Mouse (Mus musculus) MEL (cell line): ENCODE data around the gene Gtf2i. TPM values are rescaled to one million over a fixed set of nuclear protein-coding genes. Genes with fewer than 3 reads are reported as not detected.

Source experiments
- DNase-seq: peaks from one replicate; pipeline ENCODE4 v3.0.0; 2011; ENCODE audit warnings: low read depth, low spot score
- H3K27ac ChIP-seq: 2 replicates; pipeline ENCODE4 v1.5.1; 2012; ENCODE audit warnings: low read depth, mild to moderate bottlenecking, control low read depth, low read length, moderate library complexity; ENCODE audit not compliant: control insufficient read depth
- H3K27me3 ChIP-seq, 2 experiments: fragments of 150-350 bp in 1 of 2; sonication (generic) in 1 of 2; 2 replicates each; pipeline ENCODE4 v1.6.1; 2012; ENCODE audit warnings: low read length in 2 of 2, mild to moderate bottlenecking in 2 of 2, improper control_type of control experiment in 1 of 2, moderate library complexity in 1 of 2; ENCODE audit not compliant: insufficient read depth in 2 of 2, control insufficient read depth in 1 of 2
- H3K36me3 ChIP-seq, 2 experiments: 2 replicates each; pipeline ENCODE4 v1.6.1; 2012 to 2014; ENCODE audit warnings: low read length in 2 of 2, improper control_type of control experiment in 1 of 2, inconsistent platforms in 1 of 2, mild to moderate bottlenecking in 1 of 2; ENCODE audit not compliant: insufficient read depth in 2 of 2, control insufficient read depth in 1 of 2
- H3K4me1 ChIP-seq, 2 experiments: fragments of 150-350 bp in 1 of 2; sonication (generic) in 1 of 2; 2 replicates each; pipeline ENCODE4 v1.6.1; 2012; ENCODE audit warnings: low read length in 2 of 2, improper control_type of control experiment in 1 of 2, mild to moderate bottlenecking in 1 of 2; ENCODE audit not compliant: insufficient read depth in 2 of 2, control insufficient read depth in 1 of 2
- H3K4me3 ChIP-seq, 2 experiments: fragments of 150-350 bp in 1 of 2; sonication (generic) in 1 of 2; 2 replicates each; pipeline ENCODE4 v1.5.1; 2012; ENCODE audit warnings: low read depth in 2 of 2, low read length in 2 of 2, mild to moderate bottlenecking in 2 of 2, moderate library complexity in 2 of 2, control low read depth in 1 of 2, improper control_type of control experiment in 1 of 2; ENCODE audit not compliant: control insufficient read depth in 1 of 2, insufficient read depth in 1 of 2
- H3K79me2 ChIP-seq: 2 replicates; pipeline ENCODE4 v1.6.1; 2012; ENCODE audit warnings: mild to moderate bottlenecking, low read length, moderate library complexity; ENCODE audit not compliant: control insufficient read depth, poor library complexity, insufficient read depth
- H3K9ac ChIP-seq: 2 replicates; pipeline ENCODE4 v1.6.1; 2012; ENCODE audit warnings: low read depth, mild to moderate bottlenecking, control low read depth, low read length, moderate library complexity; ENCODE audit not compliant: control insufficient read depth, poor library complexity, severe bottlenecking
- H3K9me3 ChIP-seq: fragments of 150-350 bp; sonication (generic); replicated peaks from 2 replicates; pipeline ENCODE4 v1.6.1; 2012; ENCODE audit warnings: mild to moderate bottlenecking, low read length, improper control_type of control experiment, moderate library complexity; ENCODE audit not compliant: insufficient read depth
- BHLHE40 ChIP-seq: IDR thresholded peaks from 2 replicates; pipeline ENCODE4 v1.6.1; 2012; ENCODE audit warnings: low read depth, mild to moderate bottlenecking, inconsistent platforms, low read length, improper control_type of control experiment, borderline replicate concordance
- CHD1 ChIP-seq: IDR thresholded peaks from 2 replicates; pipeline ENCODE4 v1.6.1; 2012; ENCODE audit warnings: low read depth, mild to moderate bottlenecking, inconsistent platforms, low read length, improper control_type of control experiment
- CHD2 ChIP-seq: IDR thresholded peaks from 2 replicates; pipeline ENCODE4 v1.6.1; 2011; ENCODE audit warnings: low read length, improper control_type of control experiment
- E2F4 ChIP-seq: IDR thresholded peaks from 2 replicates; pipeline ENCODE4 v1.6.1; 2011; ENCODE audit warnings: low read depth, low read length, improper control_type of control experiment, borderline replicate concordance
- GABPA ChIP-seq: IDR thresholded peaks from 2 replicates; pipeline ENCODE4 v1.6.1; 2012; ENCODE audit warnings: low read depth, mild to moderate bottlenecking, inconsistent platforms, low read length, improper control_type of control experiment, moderate library complexity
- MAX ChIP-seq: IDR thresholded peaks from 2 replicates; pipeline ENCODE4 v1.6.1; 2011; ENCODE audit warnings: low read length, improper control_type of control experiment
- MEF2A ChIP-seq: IDR thresholded peaks from 2 replicates; pipeline ENCODE4 v1.6.1; 2014; ENCODE audit warnings: low read depth, mild to moderate bottlenecking, inconsistent platforms, low read length, improper control_type of control experiment; ENCODE audit not compliant: poor library complexity, insufficient replicate concordance, severe bottlenecking; ENCODE audit errors: extremely low read depth
- MYB ChIP-seq: IDR thresholded peaks from 2 replicates; pipeline ENCODE4 v1.6.1; 2011; ENCODE audit warnings: mild to moderate bottlenecking, low read depth, low read length, improper control_type of control experiment
- MYC ChIP-seq: IDR thresholded peaks from 2 replicates; pipeline ENCODE4 v1.6.1; 2011; ENCODE audit warnings: low read depth, mild to moderate bottlenecking, low read length, improper control_type of control experiment, moderate library complexity
- NELFE ChIP-seq: IDR thresholded peaks from 2 replicates; pipeline ENCODE4 v1.6.1; 2011; ENCODE audit warnings: low read depth, low read length, improper control_type of control experiment
- POLR2AphosphoS5 ChIP-seq: IDR thresholded peaks from 2 replicates; pipeline ENCODE4 v1.6.1; 2012; ENCODE audit warnings: low read depth, borderline replicate concordance, mild to moderate bottlenecking, inconsistent platforms, low read length, moderate library complexity, mixed read lengths
- SIN3A ChIP-seq: IDR thresholded peaks from 2 replicates; pipeline ENCODE4 v1.6.1; 2012; ENCODE audit warnings: low read length, improper control_type of control experiment, inconsistent platforms
- SMC3 ChIP-seq: IDR thresholded peaks from 2 replicates; pipeline ENCODE4 v1.6.1; 2011; ENCODE audit warnings: low read depth, low read length, improper control_type of control experiment
- TAL1 ChIP-seq: IDR thresholded peaks from 2 replicates; pipeline ENCODE4 v1.6.1; 2012; ENCODE audit warnings: mild to moderate bottlenecking, inconsistent platforms, low read length, moderate library complexity, mixed read lengths
- USF1 ChIP-seq: IDR thresholded peaks from 2 replicates; pipeline ENCODE4 v1.6.1; 2014; ENCODE audit warnings: low read depth, mild to moderate bottlenecking, inconsistent platforms, low read length, improper control_type of control experiment, moderate library complexity
- ZMIZ1 ChIP-seq: IDR thresholded peaks from 2 replicates; pipeline ENCODE4 v1.6.1; 2012; ENCODE audit warnings: low read depth, mild to moderate bottlenecking, inconsistent platforms, low read length, improper control_type of control experiment, moderate library complexity
- ZNF384 ChIP-seq: IDR thresholded peaks from 2 replicates; pipeline ENCODE4 v1.6.1; 2012; ENCODE audit warnings: low read depth, mild to moderate bottlenecking, inconsistent platforms, low read length, improper control_type of control experiment
- polyA plus RNA-seq, 2 experiments: library from polyadenylated mRNA; stranded (reverse) in 1 of 2; unstranded in 1 of 2; fragments of >175 nt in 1 of 2; fragments of >200 nt in 1 of 2; gene quantifications; 2 replicates each; pipeline versions ENCODE4 v1.2.1 to v1.2.4; 2012; ENCODE audit warnings: low replicate concordance in 2 of 2, low read depth in 1 of 2; ENCODE audit not compliant: insufficient read length in 2 of 2, insufficient read depth in 1 of 2, missing spikeins in 1 of 2
- total RNA-seq: library from RNA; depleted of rRNA; stranded (reverse); fragments of 300-350 nt; gene quantifications from 2 replicates; pipeline ENCODE4 v1.2.3, GENCODE M21; 2012

The Gtf2i gene
- total and polyA plus RNA-seq, 3 experiments: 46.7 to 151 (median 128) TPM

DNA sequence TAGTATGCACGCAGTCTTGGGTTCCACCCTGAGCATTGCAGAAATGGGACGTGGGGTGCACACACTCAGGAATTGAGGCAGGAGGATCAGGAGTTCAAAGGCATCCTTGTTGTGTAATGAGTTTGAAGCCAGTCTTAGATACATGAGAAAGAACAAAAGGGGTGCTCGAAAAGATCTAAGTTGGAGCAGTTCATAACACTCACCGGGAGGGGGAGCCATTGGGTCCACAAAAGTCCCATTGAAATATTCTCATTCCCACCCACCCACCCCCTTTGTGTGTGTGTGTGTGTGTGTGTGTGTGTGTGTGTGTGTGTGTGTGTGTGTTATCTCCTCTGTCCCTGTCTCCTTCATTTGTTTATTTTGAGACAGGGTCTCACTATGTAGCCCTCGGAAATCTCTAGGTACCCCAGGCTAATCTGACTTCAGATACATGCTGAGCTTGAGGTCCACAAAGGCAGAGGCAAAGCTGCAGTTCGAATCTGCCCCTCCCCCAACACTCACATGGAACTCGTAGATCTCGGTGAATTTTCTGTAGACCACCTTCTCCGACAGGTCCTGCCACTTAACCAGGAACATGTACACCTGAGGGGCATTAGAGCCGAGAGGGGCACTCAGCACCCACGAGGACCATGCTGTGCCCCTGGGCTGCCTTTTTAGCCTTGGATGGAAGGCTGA is 86.8 kb downstream of the Gtf2i start (continued):
- TF ChIP-seq CHD1 (no peak), MAX (no peak)

- no peaks in the 10 kb centered on the region for H3K27me3 ChIP-seq
- H3K4me3 ChIP-seq: no peak overlapping the region
- DNase-seq: no peak
- TF ChIP-seq BHLHE40 (no peak), POLR2AphosphoS5 (no peak), MYC (no peak), MEF2A (no peak), E2F4 (no peak), NELFE (no peak), ZNF384 (no peak), USF1 (no peak)
- H3K4me1 ChIP-seq: peaks cover under 1 to 13% of the 10 kb centered on the region in 2 experiments; a peak in 2 of 4 replicates
- H3K36me3 ChIP-seq: no peaks in the 10 kb centered on the region; a peak in 1 of 4 replicates
- H3K79me2 ChIP-seq: no peaks in the 10 kb centered on the region; the same call in 1 of the 2 replicates
- H3K27ac ChIP-seq: no peak overlapping the region
- H3K9ac ChIP-seq: no peak overlapping the region
- no peaks in the 10 kb centered on the region for H3K9me3 ChIP-seq
Measured at GRCm38 (mm10) chr5:134226946-134227345, 87.6 kb downstream of the Gtf2i start.

DNA sequence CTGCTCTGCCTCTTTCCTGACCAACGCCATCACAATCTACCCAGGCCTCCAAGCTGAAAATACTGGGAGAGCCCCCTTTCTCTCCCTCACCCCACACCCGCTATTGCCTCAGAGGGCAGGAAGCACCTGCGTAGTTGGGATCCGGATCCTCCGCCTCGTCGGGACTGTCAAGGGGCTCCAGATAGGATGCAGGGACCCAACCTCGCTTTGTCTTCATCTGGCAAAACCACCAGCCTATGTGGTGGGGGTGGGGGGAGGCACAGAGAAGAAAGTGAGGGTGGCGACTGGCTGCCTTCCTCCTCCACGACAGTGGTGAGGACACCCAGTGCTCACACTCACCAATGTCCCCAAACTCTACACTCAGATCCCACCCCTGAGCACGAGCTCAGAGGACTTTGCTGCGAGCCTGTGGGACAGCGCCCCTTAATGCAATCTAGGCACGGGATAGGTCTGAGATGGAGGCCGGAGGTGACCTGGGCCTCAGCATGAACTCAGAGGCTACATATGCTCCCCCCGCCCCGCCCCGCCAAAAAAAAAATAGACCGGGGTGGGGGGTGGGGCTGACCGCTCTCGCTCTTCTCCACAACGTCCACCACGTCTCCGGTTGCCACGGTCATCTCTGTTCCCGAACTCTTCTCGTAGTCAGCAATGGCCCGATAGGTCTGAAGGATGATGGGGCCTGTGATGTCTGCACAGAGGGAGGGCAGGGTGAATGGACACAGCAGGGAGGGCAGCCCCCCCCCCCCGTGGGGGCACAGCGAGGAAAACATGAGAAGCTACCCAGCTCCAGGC is 89.3 kb downstream of the Gtf2i start:
- H3K4me1 ChIP-seq: peaks cover 0 to 6% of the 10 kb centered on the region in 2 experiments; a peak in 1 of 4 replicates
- H3K9ac ChIP-seq: no peak overlapping the region
- no peaks in the 10 kb centered on the region for H3K36me3 ChIP-seq
- H3K9me3 ChIP-seq: no peaks in the 10 kb centered on the region
- no peak overlapping the region for H3K27ac ChIP-seq
- no peak for TF ChIP-seq SIN3A
- no peak for TF ChIP-seq MYB
- TF ChIP-seq E2F4: no peak
- TF ChIP-seq BHLHE40: no peak
- no peak for TF ChIP-seq GABPA
- TF ChIP-seq CHD2: no peak
- TF ChIP-seq TAL1: no peak
- no peak for TF ChIP-seq ZMIZ1
- no peak for TF ChIP-seq SMC3
- no peak for TF ChIP-seq MAX
- no peak for TF ChIP-seq NELFE
- no peaks in the 10 kb centered on the region; the same call in 1 of the 2 replicates for H3K79me2 ChIP-seq
- no peak overlapping the region for H3K4me3 ChIP-seq
- no peaks in the 10 kb centered on the region for H3K27me3 ChIP-seq
- no peak for DNase-seq
